Comparison of ENCODE assay signal across 9 mouse cellular contexts in the genomic region with DNA sequence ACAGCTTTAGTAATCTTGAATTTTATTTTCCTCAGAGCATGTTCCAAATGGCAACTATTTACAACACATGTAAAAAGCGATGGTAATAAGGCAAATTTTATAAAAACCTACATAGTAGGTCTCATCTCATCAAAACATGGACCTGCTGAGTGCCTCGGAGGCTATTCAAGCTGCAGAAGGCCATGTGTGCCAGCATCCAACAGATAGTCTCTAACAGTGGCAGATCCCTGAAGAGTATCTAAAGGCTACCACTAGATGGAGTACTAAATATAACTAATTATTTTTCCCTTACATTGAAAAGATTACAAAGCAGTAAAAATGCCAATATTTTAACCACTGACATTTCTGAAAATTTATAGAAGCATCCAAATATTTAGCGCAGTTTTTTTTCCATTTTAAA.
DNase-seq lines count a peak whose midpoint lies in the region; ATAC-seq lines count a peak whose summit lies in the region.
"Had no signal": no experiment of that assay in that cellular context is flagged by ENCODE, and none has a peak within 500 bp of the region (broad histone marks: within the 10 kb centered on the region; RNA-seq: fewer than 3 reads in every experiment).

No protein-coding gene starts in this region.

- no peak overlapping the region for H3K27ac ChIP-seq in kidney, embryonic 14.5 days (ENCODE audit: low read depth, low read length)
- H3K27ac ChIP-seq: liver, embryonic 15.5 days had no signal

- 34% methylated on average over 3 of the region's 3 CpGs for WGBS in kidney, embryonic 14.5 days

- no peak overlapping the region for H3K9ac ChIP-seq in kidney, embryonic 14.5 days (ENCODE audit: low read depth, low read length)
- H3K9ac ChIP-seq: liver, embryonic 15.5 days had no signal

- peak; percentile 46; the same call in 1 of the 2 replicates for ATAC-seq in kidney, embryonic 14.5 days (ENCODE audit: low FRiP score, low TSS enrichment)

- no peaks in the 10 kb centered on the region for H3K4me1 ChIP-seq in kidney, embryonic 14.5 days (ENCODE audit: control insufficient read depth, insufficient read depth, low read length)
- H3K4me1 ChIP-seq: liver, embryonic 15.5 days had no signal

- H3K36me3 ChIP-seq in kidney, embryonic 14.5 days (ENCODE audit: control insufficient read depth, insufficient read depth, low read length) = no peaks in the 10 kb centered on the region
- H3K36me3 ChIP-seq: liver, embryonic 15.5 days had no signal

- DNase-seq in kidney, adult 8-10 months = no peak
- DNase-seq in 416B (ENCODE audit: low read depth) = peak; percentile 64
- DNase-seq in MEL-GATA-1-ER (ENCODE audit: extremely low read depth, low read depth) = peak; percentile 22
- DNase-seq in left cerebral cortex, postnatal 4 days = peak; percentile 6
- DNase-seq in thymus, postnatal 10 days (ENCODE audit: low spot score in 2 of 2) = no peak
- no peak for DNase-seq in thymus, postnatal 4 days
- no peak for DNase-seq in cerebellum, adult 11-12 months

- intact Hi-C loops in left cerebral cortex, postnatal 4 days (cut with DNase I) = loop anchor here (5.0 kb wide), 1 partner anchor 255 kb away; the partner anchor contains the start of genes Nmbr and Vta1

- no peaks in the 10 kb centered on the region for H3K9me3 ChIP-seq in kidney, embryonic 14.5 days (ENCODE audit: control insufficient read depth, low read length)
- H3K9me3 ChIP-seq: liver, embryonic 15.5 days had no signal

- no peaks in the 10 kb centered on the region for H3K27me3 ChIP-seq in kidney, embryonic 14.5 days (ENCODE audit: control insufficient read depth, insufficient read depth, low read length)
- H3K27me3 ChIP-seq: liver, embryonic 15.5 days had no signal

- H3K4me3 ChIP-seq in kidney, embryonic 14.5 days (ENCODE audit: low read length) = no peak overlapping the region
- H3K4me3 ChIP-seq: liver, embryonic 15.5 days had no signal

- no peak overlapping the region for H3K4me2 ChIP-seq in kidney, embryonic 14.5 days (replicated peaks; ENCODE audit: low read depth, low read length)
- H3K4me2 ChIP-seq: liver, embryonic 15.5 days had no signal

Comparison
In these comparisons a context has a peak if more than half of its experiments do, and no peak if none do; other contexts are left out.
1. DNase-seq: peak in 416B (single experiment), MEL-GATA-1-ER (single experiment) and left cerebral cortex, postnatal 4 days (single experiment); none in kidney, adult 8-10 months (0 of 2), thymus, postnatal 10 days (0 of 2), thymus, postnatal 4 days (single experiment) and cerebellum, adult 11-12 months (single experiment).